Mouse (Mus musculus) C2C12 (cell line): ENCODE measurements around the gene Cyth2.

Experiments used
- CEBPB ChIP-seq: IDR thresholded peaks from one replicate; pipeline ENCODE4 v1.6.1; 2011; ENCODE audit warnings: low read depth, mild to moderate bottlenecking, control low read depth, moderate library complexity
- CTCF ChIP-seq: IDR thresholded peaks from one replicate; pipeline ENCODE4 v1.5.1; 2011; ENCODE audit not compliant: control insufficient read depth, insufficient read depth, insufficient read length
- FOSL1 ChIP-seq: IDR thresholded peaks from one replicate; pipeline ENCODE4 v1.8.0; 2011; ENCODE audit warnings: mild to moderate bottlenecking, low read length; ENCODE audit not compliant: poor library complexity, insufficient read depth, severe bottlenecking
- MYOG ChIP-seq: IDR thresholded peaks from one replicate; pipeline ENCODE4 v1.6.1; 2011; ENCODE audit not compliant: control insufficient read depth, insufficient read length; ENCODE audit errors: extremely low read depth

DNA sequence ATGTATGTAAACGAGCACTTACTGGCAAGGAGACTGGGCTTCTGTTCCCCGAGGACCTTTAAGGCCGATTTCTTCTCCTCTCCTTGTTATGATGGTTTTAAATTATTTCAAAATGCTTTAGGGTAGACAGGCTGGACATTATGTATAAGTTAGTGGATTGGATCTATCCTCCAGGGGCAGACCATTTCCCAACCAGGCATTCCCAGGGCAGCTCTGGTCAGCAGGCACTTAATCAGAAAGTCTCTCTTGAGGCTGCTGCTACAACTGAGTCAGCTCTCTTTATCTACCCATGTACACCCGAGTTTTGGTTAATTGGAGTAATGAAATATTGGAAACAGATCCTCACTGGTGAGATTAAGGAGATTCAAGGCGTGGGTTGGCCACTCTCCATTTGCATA, 16.7 kb upstream of the Cyth2 start:
- no peak for TF ChIP-seq CTCF
- no peak for TF ChIP-seq CEBPB
- TF ChIP-seq FOSL1: no peak
- TF ChIP-seq MYOG: no peak
